Mouse (Mus musculus) kidney, adult 9 months (tissue): ENCODE results near the gene Msh2.

ENCODE experiments used
- DNase-seq: peaks from one replicate; pipeline ENCODE4 v3.0.0; 2022

The Msh2 gene

GRCm38 (mm10) chr17:87700101-87700500 lies 28.0 kb downstream of the Msh2 start:
- DNase-seq: no peak

- no peak for DNase-seq
These were observed 52.6 kb downstream of the Msh2 start for GRCm38 (mm10) chr17:87724727-87725126.

GRCm38 (mm10) chr17:87726489-87727356 lies 54.6 kb downstream of the Msh2 start:
- no peak for DNase-seq

- DNase-seq: no peak
These were observed 59.8 kb downstream of the Msh2 start for GRCm38 (mm10) chr17:87731962-87732361.

DNA sequence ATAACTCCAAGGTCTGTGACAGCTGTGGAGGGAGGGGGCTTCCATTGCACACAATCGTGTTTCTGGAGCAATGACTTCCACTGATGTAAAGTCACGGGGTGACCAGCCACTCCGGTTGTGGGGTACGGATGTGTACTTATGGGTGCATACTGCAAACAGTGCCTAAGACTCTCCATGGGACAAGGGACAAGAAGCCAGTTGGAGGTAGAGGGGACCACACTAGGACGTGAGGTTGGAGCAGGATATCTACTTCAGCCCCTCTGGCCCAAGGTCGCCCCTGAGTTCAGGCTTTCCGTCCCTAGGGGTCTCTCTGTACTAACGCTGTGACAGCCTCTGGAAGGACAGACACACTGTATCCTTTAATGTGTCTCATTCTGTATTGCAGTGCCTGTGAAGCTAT lies 62.3 kb downstream of the Msh2 start:
- DNase-seq: no peak

GRCm38 (mm10) chr17:87737144-87737543 lies 65.0 kb downstream of the Msh2 start:
- no peak for DNase-seq

- DNase-seq: no peak
These were observed 67.7 kb downstream of the Msh2 start for GRCm38 (mm10) chr17:87739835-87740234.

DNA sequence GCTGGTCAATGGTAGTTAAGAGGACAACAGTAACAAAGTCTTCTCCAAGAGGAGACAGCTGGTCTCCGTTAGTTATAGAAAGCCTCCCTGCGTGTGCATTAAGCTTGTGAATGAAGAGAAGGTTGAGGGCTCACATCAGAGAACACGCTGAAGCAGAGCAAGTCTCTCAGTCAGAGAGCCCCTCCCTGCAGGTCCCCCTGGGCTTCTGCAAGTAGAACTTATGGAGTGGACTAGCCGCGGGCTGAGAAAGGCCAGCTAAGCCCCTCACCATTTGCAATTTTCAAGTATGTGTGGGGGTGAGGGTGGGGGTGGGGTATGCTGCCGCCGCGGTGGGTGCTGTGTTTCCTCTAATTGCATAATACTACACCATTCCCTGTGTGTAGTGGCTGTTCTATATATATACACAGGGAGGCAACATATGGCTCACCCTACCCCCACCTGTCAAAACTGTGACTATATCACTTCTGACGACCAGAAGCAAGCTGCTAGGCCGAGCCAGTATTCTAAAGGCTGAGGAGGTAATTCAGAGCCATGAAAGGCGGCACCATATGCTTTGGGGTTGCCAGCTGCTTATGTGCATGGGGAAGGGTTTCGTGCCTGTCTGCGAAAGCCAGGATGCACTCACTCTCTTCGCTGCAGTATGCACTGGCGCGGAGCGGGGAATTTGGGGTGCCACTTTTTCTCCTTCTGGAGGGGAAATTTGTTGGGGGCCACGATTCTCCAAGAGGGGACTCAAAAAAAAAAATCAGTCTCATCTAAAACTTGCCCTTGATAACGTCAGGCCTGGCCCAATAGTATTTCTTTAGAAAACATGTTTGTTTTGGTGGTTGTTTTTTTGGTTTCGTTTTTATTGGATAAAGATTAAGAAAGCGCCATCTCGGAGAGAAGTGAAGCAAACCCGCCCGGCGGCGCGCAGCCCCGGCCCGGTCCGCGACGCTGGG lies 73.1 kb downstream of the Msh2 start:
- no peak for DNase-seq

DNA sequence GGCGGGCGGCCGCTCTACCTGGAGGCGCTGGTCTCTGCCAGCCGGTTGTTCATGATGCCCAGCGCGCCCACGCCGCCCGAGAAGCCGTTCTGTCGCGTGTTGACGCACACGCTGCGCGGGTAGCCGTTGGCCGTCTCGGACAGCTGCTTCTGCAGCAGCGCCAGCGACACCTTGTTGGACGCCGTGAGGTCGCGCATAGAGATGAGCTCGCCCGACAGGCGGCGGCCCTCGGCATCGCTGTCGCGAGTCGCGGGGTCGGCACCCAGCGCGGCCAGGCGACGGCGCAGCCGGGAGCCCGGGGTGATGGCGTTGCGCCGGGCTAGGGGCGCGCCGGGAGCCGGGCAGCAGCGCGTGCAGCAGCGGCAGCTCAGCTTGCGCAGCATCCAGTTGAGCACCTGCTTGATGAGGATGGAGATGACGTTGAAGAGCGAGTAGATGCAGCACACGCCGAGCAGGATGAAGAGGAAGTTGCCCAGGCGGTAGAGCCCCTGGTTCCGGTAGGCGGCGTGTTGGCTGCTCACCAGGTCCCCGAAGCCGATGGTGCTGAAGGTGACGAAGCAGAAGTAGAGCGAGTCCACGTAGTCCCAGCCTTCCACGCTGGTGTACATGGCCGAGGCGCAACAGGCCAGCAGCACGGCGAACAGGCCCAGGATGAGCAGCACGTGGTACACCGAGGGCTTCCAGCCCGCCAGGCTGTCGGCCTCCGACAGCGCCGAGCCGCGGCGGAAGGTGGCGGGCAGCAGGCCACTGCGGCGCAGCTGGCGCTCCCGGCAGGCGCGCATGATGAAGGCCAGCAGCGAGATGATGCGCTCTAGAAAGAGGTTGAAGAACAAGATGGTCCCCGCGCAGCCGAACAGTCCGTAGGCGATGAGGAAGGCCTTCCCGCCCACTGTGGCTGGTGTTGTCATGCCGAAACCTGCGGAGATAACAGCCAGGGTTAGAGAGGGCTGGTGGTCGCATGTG lies 74.1 kb downstream of the Msh2 start:
- peak; percentile 5 for DNase-seq

DNA sequence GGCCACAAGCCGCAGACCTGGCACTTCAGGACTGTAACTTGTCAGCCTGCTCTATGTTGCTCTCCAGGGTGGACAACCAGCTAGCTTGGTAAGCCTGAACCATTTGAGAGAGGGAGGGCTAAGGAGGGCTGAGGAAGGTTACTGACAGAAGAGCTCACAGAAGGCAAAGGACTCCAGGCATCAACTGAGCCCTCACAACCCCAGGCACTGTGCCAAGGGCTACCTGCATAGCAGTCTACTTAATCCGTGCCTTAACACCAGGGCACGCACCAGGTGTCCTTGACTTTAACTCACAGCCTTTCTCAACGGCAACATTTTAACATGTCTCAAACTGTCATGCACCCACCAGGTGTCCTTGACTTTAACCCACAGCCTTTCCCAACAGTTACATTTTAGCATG lies 88.2 kb downstream of the Msh2 start:
- no peak for DNase-seq

GRCm38 (mm10) chr17:87763146-87763545 lies 91.0 kb downstream of the Msh2 start:
- no peak for DNase-seq

DNA sequence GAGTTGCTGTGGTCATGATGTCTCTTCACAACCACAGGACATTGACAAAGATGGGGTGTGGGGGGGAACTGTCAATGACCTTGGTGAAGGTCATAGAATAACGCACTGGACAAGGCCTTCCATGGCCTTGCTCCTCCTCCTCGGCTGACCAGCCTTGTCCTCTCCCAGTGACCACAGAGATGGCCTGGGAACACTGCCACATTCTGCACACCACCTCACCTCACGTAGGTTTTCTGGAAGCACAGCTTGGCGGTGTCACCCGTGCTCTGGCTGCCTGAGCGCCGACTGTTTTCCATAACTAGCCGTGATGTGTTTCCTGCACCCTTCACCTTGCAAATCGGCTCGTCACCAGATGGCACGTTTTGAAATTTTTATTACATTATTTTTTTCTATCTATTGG lies 92.9 kb downstream of the Msh2 start:
- no peak for DNase-seq

DNA sequence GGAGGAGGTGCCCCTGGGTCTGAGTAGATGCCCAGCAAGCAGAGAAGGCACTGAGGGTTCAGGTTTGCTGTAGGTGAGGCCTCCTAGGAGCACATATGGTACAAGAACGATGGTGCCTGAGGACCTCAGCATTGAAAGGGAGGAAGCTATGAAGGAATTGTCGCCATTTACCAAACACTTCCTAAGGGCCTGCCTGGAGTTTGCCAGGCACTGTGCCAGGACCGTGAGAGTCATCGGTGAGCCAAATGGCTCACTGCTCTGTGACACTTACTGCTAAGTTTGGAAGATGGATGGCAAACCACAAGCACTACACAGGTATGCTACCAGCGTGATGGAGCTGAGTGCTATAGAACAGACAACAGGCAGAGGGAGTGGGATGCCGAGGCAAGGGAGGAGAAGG lies 94.8 kb downstream of the Msh2 start:
- DNase-seq: no peak

DNA sequence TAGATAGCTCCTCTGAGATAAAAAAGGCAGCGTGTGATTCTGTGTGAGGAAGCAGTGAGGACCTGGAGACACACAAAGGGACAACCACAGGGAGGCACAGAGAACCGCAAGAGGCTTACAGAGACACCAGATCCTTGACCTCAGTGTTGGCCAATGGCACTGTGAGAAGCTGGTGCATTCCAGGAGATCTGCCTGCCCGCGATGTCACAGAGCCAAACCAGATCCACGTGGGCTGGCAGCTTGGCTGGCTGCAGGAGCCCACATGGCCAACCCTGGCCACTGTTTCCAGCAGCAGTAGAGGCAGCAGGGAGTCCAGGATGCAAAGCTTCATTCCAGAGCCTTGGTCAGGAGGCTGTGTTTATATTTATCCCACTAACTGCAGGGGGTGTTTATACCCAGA lies 98.6 kb downstream of the Msh2 start:
- DNase-seq: no peak

DNA sequence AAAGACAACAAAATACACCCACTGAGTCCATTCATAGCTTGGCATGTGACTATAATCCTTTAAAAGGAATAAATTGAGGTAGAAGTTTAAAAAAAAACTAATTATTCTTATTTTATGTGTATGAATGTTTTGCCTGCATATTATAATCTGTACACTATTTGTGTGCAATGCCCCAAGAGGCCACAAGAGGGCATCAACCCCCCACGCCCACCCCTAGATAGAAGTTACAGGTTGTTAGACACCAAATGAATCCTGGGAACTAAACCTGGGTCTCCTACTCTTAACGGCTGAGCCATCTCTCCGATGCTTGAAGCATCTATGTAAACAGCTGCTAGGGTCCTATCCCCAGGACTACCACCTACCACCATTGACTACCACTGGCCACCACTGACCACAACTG lies 101.0 kb downstream of the Msh2 start:
- DNase-seq: no peak
